Mouse (Mus musculus): Measurements from ENCODE around the gene Casp1.

The Casp1 gene

DNA sequence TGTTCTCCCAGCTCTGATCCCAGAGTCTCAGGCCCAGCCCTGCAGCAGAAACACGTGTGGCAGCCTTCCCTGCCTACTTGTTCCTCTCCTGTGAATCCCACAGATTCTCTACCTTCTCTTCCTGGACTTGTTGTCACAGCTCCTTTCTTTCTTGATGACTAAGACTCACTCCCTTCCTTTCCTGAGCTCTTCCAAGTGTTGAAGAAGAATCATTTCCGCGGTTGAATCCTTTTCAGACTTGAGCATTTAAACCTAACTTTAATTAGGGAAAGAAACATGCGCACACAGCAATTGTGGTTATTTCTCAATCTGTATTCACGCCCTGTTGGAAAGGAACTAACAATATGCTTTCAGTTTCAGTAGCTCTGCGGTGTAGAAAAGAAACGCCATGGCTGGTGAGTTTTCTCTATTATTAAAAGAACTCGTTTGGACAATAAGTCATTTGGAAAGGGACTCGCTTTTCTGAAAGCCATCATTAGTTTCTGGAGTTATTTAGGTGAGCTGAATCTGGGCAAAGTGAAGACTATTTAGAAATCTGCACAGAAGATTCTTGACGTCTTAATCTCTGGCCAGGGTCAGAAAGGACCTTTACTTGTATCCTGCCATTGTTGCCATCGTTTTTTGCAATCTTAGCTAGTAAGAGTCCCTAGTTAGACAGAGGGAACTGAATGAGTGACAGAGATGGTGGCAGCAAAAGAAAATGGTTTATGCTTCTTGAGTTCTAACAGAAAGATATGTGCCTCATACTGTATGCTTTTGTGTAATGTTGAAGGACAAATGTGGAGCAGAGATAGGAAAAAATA lies at the start of gene Casp1:
TSS of gene Casp1 (plus strand) at position 189 of the 803 bp plus-strand sequence.
- no peak for DNase-seq (ENCODE audit: low read depth, low spot score)

DNA sequence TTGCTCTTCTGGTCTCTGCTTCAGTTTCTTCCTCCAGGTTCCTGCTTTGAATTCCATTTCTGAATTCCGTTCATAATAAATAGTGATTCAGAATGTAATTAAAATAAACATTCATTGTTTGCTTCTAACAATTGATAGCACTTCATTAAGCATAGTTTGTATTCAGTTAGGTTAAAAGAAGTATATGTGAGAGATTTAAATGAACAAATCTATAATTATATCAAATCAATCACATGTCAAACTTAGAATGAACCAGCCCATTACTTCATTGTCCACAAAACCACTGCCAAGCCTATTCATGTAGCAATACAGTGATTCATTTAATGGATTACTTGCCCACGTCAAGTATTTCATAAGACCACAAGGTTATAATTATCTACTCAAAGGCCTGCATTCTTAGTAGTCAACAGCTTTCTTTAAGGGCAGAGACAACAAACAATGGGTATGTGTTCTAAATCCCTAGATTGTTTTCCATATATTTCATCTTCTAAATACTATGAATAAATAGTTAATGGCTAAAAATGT lies 34.3 kb upstream of the Casp1 start:
- no peak for DNase-seq (ENCODE audit: low read depth, low spot score)

DNA sequence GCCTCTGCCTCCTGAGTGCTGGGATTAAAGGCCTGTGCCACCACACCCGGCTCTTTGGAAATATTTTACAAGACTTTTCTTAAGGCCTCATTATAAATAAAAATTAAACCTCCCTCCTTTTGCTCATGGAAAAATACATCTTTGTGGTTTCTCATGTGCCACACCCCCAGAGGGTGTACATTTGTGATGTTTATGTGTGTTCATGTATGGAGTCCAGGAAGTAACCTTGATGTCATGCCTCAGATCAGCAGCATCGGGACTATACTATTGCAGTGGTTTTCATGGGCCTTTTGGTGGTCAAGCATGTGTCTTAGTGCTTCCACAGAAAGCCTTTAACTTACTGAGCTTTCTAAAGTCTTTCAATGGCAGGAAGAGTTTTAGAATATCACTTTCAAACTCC lies 28.0 kb upstream of the Casp1 start:
- DNase-seq (ENCODE audit: low read depth, low spot score): no peak

DNA sequence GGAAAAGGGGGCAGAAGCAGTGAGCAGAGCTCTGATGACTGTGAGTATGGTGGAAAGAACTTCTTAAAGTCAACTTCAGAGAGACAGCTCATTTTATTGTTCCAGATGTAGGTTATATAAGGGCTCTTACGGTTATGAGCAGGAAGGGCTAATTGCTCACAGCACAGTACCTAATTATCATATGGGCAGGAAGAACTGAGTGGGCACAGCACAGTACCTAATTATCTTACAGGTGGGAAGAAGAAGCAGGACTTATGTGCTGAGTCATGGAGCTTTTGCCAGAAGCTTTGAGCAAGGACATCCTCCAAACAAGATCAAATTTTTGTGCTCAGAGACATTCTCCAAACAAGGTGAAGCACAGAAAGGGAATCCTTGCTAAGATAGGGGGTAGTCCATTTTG lies 27.4 kb upstream of the Casp1 start:
- DNase-seq (ENCODE audit: low read depth, low spot score): no peak

DNA sequence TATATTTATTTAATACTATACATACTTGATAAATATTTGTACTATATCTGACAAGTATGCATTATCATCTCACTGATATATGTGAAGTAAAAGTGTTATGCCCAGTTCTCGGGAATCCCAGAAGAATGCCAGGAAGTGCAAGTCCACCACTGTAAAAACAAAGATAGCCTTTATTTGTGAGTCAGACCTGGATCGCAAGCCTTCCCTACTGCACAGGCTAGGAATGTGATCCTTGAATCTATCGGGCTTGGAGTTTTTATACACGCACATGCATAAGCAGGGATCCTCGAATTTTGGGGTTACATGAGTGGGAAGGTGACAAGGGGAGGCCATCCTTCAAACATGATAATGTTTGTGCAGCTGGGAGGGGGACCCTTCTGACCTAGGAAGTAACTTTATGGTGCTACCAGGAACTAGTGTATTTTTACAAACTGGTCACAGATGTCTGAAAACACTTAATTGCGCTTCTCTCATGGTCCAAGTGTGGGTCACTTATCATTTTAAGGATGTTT lies 26.9 kb upstream of the Casp1 start:
- no peak for DNase-seq (ENCODE audit: low read depth, low spot score)

DNA sequence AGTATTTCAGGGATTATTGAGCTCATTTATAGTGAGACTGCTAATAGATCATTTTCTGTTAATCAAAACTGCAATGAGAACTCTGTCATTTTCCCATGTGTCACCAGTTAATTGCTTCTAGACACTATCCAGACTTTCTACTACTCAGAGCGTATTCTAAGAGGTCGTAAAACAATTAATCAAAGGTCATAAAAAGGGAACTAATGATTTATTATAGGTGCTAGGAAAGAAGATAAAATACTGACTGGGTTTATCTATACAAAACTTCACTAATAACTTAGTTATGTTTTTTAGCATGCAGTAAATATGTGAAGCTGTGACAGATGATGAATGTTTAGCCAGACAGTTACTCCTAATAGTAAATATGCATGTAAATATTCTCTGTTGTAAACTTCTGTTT lies 12.2 kb upstream of the Casp1 start:
- DNase-seq (ENCODE audit: low read depth, low spot score): no peak

DNA sequence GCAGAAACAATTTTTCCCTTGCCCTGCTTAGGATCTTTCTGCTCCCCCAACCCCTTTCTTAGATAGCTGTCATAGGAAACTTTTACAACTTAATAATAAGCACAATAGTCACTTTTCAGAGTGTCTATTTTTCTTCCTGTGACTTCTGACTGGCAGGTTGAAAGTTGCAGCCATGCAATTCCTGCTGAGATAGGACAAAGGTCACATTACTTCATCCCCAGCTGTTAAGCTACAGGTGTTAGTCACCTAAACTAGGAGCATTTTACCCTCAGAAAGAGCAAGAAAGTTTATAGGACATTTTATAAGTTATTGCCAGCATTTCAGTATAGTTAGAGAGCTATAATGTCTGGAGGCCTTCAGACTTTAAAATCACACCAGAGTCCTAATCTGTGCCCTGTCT lies 11.7 kb upstream of the Casp1 start:
- DNase-seq (ENCODE audit: low read depth, low spot score): no peak

DNA sequence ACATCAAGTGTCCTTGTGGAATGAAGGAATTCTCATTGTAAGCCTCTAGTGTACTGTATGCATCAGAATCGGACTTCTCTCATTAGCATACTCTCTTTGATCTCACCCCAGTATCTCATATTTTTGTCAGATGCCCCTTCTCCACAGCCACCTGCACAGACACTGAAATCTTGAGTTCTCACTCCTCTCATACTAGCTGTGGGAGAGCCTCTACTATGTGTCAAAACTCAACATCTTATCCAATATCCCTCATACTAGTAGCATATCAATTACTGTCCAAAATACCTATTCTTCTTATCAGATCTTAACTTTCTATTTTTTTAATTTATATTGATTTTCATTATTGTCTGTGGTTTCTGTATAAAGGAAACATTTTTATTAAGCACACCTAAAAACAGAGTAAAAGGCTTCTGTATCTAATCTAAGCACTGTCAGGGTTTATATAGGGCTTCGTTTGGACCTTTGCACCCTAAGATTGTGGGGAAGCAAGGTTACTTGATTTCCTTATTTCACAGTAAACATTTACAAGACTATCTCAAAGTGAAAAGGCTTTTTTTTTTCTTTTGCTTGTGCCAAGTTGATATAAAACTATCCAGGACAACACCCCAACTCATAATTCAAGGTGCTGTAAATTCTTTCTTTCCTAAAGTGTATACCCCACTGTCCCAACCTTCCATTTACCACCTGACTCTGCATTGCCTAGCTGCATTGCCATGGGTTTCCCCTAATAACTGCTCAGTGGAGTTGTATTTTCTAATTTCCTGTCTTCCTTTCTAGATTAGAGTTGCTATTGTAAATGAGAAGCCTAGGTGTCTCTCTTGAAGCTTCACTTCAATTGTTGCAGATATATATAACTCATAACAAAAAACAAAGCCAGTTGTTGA lies 1.7 kb upstream of the Casp1 start:
- no peak for DNase-seq (ENCODE audit: low read depth, low spot score)

DNA sequence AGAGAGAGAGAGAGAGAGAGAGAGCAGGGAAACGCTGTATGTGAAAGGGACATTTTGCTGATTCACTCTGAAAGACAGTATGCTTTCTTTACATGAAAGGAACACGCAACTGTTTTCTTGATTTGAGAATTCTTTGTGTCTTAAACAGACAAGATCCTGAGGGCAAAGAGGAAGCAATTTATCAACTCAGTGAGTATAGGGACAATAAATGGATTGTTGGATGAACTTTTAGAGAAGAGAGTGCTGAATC lies 740 bp downstream of the Casp1 start:
- no peak for DNase-seq (ENCODE audit: low read depth, low spot score)

DNA sequence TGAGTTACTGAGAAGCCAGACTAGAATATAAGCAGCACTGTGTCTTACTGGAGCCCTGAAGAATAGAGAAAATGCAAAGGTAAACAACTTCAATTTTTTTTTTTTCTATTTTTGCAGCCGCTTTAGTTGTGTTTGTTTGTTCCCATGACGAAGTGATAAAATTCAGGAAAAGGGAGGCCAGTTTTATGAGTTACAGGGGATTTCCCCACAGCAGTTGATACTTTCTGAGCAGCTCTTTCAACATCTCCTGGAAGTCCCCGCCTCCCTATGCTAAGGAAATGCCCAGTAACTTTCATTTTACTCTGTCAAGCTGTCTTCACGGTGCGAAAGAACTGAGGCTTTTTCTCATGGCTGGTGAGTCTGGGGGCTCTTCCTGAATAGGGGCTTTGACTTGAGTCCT lies 10.2 kb downstream of the Casp1 start, which contains the start of gene Casp4:
TSS of gene Casp4 (plus strand) at position 268 of the 400 bp plus-strand sequence.
- no peak for DNase-seq (ENCODE audit: low read depth, low spot score)

DNA sequence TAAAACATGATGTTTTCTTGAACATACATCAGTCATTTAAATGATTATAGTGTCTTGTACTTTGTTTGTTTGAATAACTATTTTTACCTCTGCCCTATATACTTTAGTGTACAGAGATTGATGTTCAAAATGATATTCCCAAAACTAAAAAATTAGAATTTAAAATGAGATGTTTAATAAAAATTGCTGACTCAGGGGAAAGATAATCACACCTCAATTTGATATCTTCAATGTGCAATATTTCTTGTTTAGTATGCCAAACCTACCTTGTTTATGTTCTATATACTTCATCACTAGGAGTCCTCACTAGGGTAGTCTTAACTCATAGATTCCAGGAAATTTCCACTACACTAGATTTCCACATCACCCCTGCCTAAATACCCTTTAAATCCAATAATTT lies 11.8 kb downstream of the Casp1 start:
- no peak for DNase-seq (ENCODE audit: low read depth, low spot score)

DNA sequence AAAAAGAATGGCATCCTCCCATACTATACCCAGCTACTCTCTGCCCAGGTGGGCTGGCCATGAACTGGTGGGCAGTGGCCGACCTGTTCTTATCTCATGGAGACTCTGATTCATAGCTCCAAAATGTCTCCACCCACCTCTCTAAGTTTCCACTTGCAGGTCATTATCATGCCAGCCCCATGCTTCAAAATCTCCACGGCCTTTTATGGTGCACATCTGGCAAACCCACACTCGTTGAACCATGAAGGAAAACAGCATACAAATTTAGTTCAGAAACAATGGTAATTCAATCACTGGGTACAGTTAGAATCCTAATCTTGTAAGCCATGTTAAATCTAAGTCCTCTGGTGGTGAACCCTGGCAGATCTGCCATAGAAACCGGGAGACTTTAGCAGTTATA lies 13.1 kb downstream of the Casp1 start:
- no peak for DNase-seq (ENCODE audit: low read depth, low spot score)

DNA sequence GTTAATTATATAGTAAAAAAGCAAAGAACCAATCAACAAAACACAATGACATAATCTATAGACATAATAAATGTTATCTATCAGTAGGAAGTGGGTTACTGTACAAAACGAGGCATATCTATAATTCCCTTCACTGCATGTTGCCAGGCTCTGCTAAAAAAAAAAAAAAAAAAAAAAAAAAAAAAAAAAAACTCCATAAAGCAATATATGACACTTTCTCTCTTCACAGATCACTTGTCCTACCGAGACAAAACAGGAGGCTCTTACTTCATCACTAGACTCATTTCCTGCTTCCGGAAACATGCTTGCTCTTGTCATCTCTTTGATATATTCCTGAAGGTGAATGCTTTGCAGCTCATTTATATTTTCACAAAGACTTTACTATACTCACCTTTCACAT lies 29.9 kb downstream of the Casp1 start:
- DNase-seq (ENCODE audit: low read depth, low spot score): no peak

DNA sequence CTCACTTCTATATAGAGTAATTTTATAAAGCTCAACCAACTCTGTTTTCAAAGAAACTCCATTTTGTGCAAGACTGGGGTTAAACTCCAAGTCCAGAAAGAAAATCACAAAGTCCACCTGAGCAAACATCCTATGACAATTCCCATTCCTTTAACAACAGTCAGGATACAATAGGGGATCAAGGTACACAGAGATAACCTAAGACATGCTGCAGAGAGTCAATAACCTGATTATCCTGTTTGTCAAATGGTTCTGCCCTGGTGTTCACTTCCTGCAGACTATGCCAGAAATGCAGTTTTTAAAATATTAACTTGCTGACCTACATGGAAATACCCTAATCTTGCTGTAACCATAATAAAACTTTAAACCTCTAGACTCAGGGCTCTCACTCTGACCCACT lies 34.1 kb downstream of the Casp1 start:
- DNase-seq (ENCODE audit: low read depth, low spot score): no peak

DNA sequence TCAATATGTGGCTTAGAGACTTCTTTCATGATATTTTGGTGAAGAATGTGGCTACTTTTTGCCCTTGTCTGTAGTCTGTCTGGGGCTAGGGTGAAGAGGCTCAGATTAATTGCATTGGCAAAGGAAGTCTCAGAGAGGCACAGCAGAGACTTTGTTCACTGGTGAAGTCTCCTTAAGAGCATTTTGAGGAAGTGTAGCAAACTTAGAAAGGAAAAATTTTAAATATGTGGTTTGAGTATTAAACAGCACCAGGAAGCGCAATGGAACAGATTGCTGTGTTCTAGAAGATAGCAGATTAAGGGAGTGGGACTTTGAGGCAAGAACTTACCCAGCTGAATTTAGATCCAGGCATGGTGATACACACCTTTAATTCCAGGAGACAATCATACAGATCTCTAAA lies 35.1 kb downstream of the Casp1 start:
- DNase-seq (ENCODE audit: low read depth, low spot score): no peak

DNA sequence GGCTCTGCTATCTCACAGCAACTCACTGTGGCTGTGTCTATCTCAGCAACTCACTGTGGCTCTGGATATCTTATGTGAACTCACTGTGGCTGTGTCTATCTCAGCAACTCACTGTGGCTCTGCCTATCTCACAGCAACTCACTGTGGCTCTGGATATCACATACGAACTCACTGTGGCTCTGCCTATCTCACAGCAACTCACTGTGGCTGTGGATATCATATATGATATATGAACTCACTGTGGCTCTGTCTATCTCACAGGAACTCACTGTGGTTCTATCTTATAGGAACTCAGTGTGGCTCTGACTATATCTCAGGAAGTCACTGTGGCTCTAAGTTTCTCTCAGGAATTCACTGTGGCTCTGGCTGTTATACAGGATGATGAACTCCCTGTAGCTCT lies 44.8 kb downstream of the Casp1 start:
- DNase-seq (ENCODE audit: low read depth, low spot score): no peak

DNA sequence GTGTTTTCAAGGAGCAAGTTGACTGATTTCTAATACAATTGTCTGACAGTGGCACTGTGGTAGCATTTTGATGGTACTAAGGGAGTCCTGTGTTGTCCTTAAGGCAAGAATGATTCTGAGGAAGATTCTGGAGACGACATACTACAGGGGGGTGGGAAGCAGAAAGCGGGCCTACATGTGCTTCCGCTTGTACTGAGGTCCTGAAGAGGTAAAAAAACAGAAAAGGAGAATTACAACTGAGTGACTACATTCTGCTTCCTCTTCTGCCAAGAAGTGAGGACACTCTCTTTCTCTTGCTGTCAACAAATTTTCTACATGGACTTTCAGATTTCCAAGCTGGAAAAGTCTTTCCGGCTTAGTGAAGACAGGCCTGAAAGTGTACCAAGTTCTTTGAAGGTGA lies 45.8 kb downstream of the Casp1 start:
- no peak for DNase-seq (ENCODE audit: low read depth, low spot score)

DNA sequence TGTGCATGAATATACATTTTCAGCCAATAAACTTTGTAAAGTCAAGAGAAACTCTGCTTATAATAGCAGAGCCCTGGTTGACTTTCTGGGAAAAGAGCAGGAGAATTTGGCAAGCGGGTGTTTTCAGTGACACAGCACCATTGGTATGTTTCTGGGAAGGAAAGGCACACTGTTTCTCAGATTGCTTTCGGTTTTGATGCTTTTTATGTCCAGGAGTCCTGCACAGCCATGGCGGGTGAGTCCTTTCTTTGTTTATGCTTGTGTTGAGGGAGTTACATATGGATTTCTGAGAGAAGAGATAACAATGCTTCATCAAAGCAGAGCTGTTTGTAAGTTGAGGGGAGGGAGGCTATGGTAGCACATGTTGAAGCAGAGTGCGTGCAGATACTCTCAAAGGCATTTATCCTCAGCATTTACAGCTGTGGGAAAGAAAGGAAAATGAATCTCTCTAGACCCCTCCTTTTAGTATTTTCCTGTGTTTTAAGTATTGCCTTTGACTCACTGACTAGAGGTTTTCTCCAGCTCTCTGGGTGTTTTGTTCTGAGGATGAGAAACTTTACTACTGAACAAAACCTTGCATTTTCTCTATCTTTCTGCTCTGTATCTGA lies 47.1 kb downstream of the Casp1 start, which contains the start of gene Casp12:
TSS of gene Casp12 (plus strand) at position 140 of the 608 bp plus-strand sequence.
- DNase-seq (ENCODE audit: low read depth, low spot score): no peak

DNA sequence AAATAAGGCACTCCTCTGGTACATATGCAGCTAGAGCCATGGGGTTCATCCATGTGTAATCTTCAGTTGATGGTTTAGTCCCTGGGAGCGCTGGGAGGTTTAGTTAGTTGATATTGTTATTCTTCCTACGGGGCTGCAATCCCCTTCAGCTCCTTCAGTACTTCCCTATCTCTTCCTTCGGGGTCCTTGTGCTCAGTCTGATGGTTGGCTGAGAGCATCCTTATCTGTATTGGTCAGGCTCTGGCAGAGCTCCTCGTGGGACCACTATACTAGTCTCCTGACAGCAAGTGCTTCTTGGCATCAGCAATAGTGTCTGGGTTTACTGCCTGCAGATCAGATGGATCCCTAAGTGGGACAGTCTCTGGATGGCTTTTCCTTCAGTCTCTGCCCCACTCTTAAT lies 49.1 kb downstream of the Casp1 start:
- DNase-seq (ENCODE audit: low read depth, low spot score): no peak

DNA sequence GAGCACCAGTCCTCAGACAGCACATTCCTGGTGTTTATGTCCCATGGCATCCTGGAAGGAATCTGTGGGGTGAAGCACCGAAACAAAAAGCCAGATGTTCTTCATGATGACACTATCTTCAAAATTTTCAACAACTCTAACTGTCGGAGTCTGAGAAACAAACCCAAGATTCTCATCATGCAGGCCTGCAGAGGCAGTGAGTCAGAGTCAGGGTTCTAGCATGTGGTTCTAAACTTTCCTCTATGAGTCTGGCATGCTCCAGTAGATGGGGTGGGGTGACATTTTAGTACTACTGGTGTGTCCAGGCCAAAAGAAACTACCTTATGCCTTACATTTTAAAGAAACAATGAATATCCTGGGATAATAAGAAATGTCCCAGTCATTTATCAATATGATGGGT lies 55.4 kb downstream of the Casp1 start:
- no peak for DNase-seq (ENCODE audit: low read depth, low spot score)

DNA sequence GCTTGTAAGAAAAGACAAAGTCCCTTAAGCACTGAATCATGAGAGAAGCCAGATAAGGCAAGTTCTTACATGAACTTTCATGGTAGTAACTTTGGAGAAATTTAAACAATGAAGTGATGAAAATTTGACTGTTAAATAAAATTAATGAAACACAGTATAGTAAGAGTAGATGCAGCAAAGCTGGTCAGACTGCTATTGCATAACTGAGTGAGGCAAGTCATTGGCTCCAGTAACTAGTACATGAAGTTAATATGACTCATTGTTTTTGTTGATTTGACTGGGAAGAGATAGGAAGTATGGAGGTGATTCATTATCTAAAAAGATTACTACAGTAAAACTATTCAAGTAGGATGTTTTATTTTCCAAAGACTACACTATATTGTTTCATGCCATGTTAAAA lies 58.5 kb downstream of the Casp1 start:
- DNase-seq (ENCODE audit: low read depth, low spot score): no peak

Measured in WW6 (cell line).